In genomic region chr9:57640384-57640783, GRCm38 (mm10) we compare ENCODE assay signal across 7 mouse cellular contexts. TPM values are rescaled to one million over a fixed set of nuclear protein-coding genes. Genes with fewer than 3 reads are reported as not detected.
DNase-seq lines count a peak whose midpoint lies in the region; ATAC-seq and TF ChIP-seq lines count a peak whose summit lies in the region.

No protein-coding gene starts in this region.

- no peak for ATAC-seq in hindbrain, postnatal 0 days
- peak; percentile 37 for ATAC-seq in liver, embryonic 14.5 days (ENCODE audit: insufficient read depth)

- peak overlapping the region; percentile 9 for H3K4me2 ChIP-seq in hindbrain, postnatal 0 days (ENCODE audit: low read depth, low read length)
- H3K4me2 ChIP-seq in liver, embryonic 14.5 days (ENCODE audit: low read depth) = peak overlapping the region; percentile 75

- H3K4me1 ChIP-seq in hindbrain, postnatal 0 days (ENCODE audit: insufficient read depth, low read length) = peaks cover 58% of the 10 kb centered on the region
- H3K4me1 ChIP-seq in liver, embryonic 14.5 days (replicated peaks; ENCODE audit: control insufficient read depth in 2 of 2, insufficient read depth in 2 of 2, low read length in 1 of 2) = peaks cover 68 to 71% of the 10 kb centered on the region in 2 experiments

- peak; percentile 39 for DNase-seq in ES-CJ7 (ENCODE audit: low read depth, low spot score)
- peak; percentile 76 for DNase-seq in adrenal gland, postnatal 14 days
- peak; percentile 49 to 60 for DNase-seq in gastrocnemius, adult 8-10 months (ENCODE audit: low spot score in 2 of 2)
- DNase-seq in hindbrain, postnatal 0 days (ENCODE audit: low spot score) = no peak
- peak in 1 of 3 experiments; percentile 50 for DNase-seq in liver, embryonic 14.5 days (ENCODE audit: low read depth in 3 of 3, low spot score in 3 of 3)
- DNase-seq in natural killer cell, adult 2 months (ENCODE audit: low spot score in 2 of 2) = peak; percentile 86 to 93
- peak; percentile 67 to 77 for DNase-seq in urinary bladder, postnatal 36 days (ENCODE audit: low spot score in 2 of 2)

- 32% methylated on average over 15 of the region's 15 CpGs for WGBS in hindbrain, postnatal 0 days
- WGBS in liver, embryonic 14.5 days (ENCODE audit: insufficient replicate concordance) = under 1% methylated on average over 15 of the region's 15 CpGs

- H3K4me3 ChIP-seq in hindbrain, postnatal 0 days (ENCODE audit: low read length) = no peak overlapping the region
- peak overlapping the region; percentile 34 to 38 for H3K4me3 ChIP-seq in liver, embryonic 14.5 days (ENCODE audit: insufficient read depth in 1 of 2, low read depth in 2 of 2, low read length in 2 of 2)

- H3K9ac ChIP-seq in hindbrain, postnatal 0 days (replicated peaks; ENCODE audit: low read length) = peak overlapping the region; percentile 28; the same call in 1 of the 2 replicates
- peak overlapping the region; percentile 47 for H3K9ac ChIP-seq in liver, embryonic 14.5 days (replicated peaks)

- no peak for TF ChIP-seq EP300 in liver, embryonic 14.5 days (IDR thresholded peaks at IDR 0.05; ENCODE audit: low read depth)

- peak overlapping the region; percentile 52; the same call in 1 of the 2 replicates for H3K27ac ChIP-seq in hindbrain, postnatal 0 days
- H3K27ac ChIP-seq in liver, embryonic 14.5 days = peak overlapping the region; percentile 52

- no peaks in the 10 kb centered on the region for H3K9me3 ChIP-seq in hindbrain, postnatal 0 days (ENCODE audit: low read length)
- H3K9me3 ChIP-seq in liver, embryonic 14.5 days (ENCODE audit: control insufficient read depth, low read length) = no peaks in the 10 kb centered on the region

- no peak for TF ChIP-seq CTCF in hindbrain, postnatal 0 days (IDR thresholded peaks at IDR 0.05; ENCODE audit: low read depth)
- TF ChIP-seq CTCF in liver, embryonic 14.5 days (IDR thresholded peaks at IDR 0.05; ENCODE audit: low read depth) = no peak

- H3K27me3 ChIP-seq in hindbrain, postnatal 0 days (ENCODE audit: insufficient read depth, low read length) = no peaks in the 10 kb centered on the region
- H3K27me3 ChIP-seq in liver, embryonic 14.5 days (ENCODE audit: control insufficient read depth, insufficient read depth, low read length) = no peaks in the 10 kb centered on the region

- H3K36me3 ChIP-seq in hindbrain, postnatal 0 days (ENCODE audit: insufficient read depth, low read length) = 0 out of 2 replicates have a peak, but pooled peaks cover 4% of the 10 kb centered on the region
- no peaks in the 10 kb centered on the region for H3K36me3 ChIP-seq in liver, embryonic 14.5 days (replicated peaks; ENCODE audit: control insufficient read depth, insufficient read depth, low read depth)

RNA-seq across cellular contexts. Expression of gene Csk, which starts 13.0 kb away (rescaled TPM):
- total RNA-seq in adrenal gland, postnatal 14 days (2021) = 71.0 and 75.6 TPM in 2 replicates
- 10 to 100 TPM in 1 of 4 experiments, 1 to 10 TPM in 3; 8.0 to 10.5 (median 8.8) TPM for total RNA-seq in gastrocnemius, adult 8-10 months (2022)
- total RNA-seq in hindbrain, postnatal 0 days (2014; rRNA removed) = 128 and 129 TPM in 2 replicates
- polyA plus RNA-seq in hindbrain, postnatal 0 days (2015; fragmentation: Nextera tagmentation; extraction: Ambion mirVana) = 39.4 and 44.4 TPM in 2 replicates
- 22.7 and 26.3 TPM in 2 replicates for polyA plus RNA-seq in liver, embryonic 14.5 days (2012; rRNA removed)
- polyA plus RNA-seq in liver, embryonic 14.5 days (2014; fragmentation: Nextera tagmentation; extraction: Ambion mirVana) = 11.1 and 13.8 TPM in 2 replicates

RNA-seq across cellular contexts. Expression of gene Lman1l, which starts 19.8 kb away (rescaled TPM):
- total RNA-seq in adrenal gland, postnatal 14 days (2021) = not detected in 2 replicates
- total RNA-seq in gastrocnemius, adult 8-10 months (2022) = not detected
- not detected in 2 replicates for total RNA-seq in hindbrain, postnatal 0 days (2014; rRNA removed)
- not detected in 2 replicates for polyA plus RNA-seq in hindbrain, postnatal 0 days (2015; fragmentation: Nextera tagmentation; extraction: Ambion mirVana)
- not detected in 2 replicates for polyA plus RNA-seq in liver, embryonic 14.5 days (2012; rRNA removed)
- not detected in 2 replicates for polyA plus RNA-seq in liver, embryonic 14.5 days (2014; fragmentation: Nextera tagmentation; extraction: Ambion mirVana)

RNA-seq across cellular contexts. Expression of gene Cplx3, which starts 34.3 kb away (rescaled TPM):
- total RNA-seq in adrenal gland, postnatal 14 days (2021) = not detected in 2 replicates
- not detected for total RNA-seq in gastrocnemius, adult 8-10 months (2022)
- 0.10 TPM in 1 of 2 replicates, not detected in the other for total RNA-seq in hindbrain, postnatal 0 days (2014; rRNA removed)
- 0.79 and 1.2 TPM in 2 replicates for polyA plus RNA-seq in hindbrain, postnatal 0 days (2015; fragmentation: Nextera tagmentation; extraction: Ambion mirVana)
- not detected in 2 replicates for polyA plus RNA-seq in liver, embryonic 14.5 days (2012; rRNA removed)
- polyA plus RNA-seq in liver, embryonic 14.5 days (2014; fragmentation: Nextera tagmentation; extraction: Ambion mirVana) = not detected in 2 replicates

RNA-seq across cellular contexts. Expression of gene Cyp1a2, which starts 43.1 kb away (rescaled TPM):
- 1.5 and 43.1 TPM in 2 replicates for total RNA-seq in adrenal gland, postnatal 14 days (2021)
- not detected for total RNA-seq in gastrocnemius, adult 8-10 months (2022)
- not detected in 2 replicates for total RNA-seq in hindbrain, postnatal 0 days (2014; rRNA removed)
- not detected in 2 replicates for polyA plus RNA-seq in hindbrain, postnatal 0 days (2015; fragmentation: Nextera tagmentation; extraction: Ambion mirVana)
- polyA plus RNA-seq in liver, embryonic 14.5 days (2012; rRNA removed) = 0.06 and 0.11 TPM in 2 replicates
- 0.11 and 0.18 TPM in 2 replicates for polyA plus RNA-seq in liver, embryonic 14.5 days (2014; fragmentation: Nextera tagmentation; extraction: Ambion mirVana)

RNA-seq across cellular contexts. Expression of gene Cyp1a1, which starts 47.3 kb away (rescaled TPM):
- 0.37 TPM in 1 of 2 replicates, not detected in the other for total RNA-seq in adrenal gland, postnatal 14 days (2021)
- under 1 TPM; 0.41 to 0.60 (median 0.52) TPM for total RNA-seq in gastrocnemius, adult 8-10 months (2022)
- total RNA-seq in hindbrain, postnatal 0 days (2014; rRNA removed) = 0.05 and 0.07 TPM in 2 replicates
- 0.10 and 0.24 TPM in 2 replicates for polyA plus RNA-seq in hindbrain, postnatal 0 days (2015; fragmentation: Nextera tagmentation; extraction: Ambion mirVana)
- polyA plus RNA-seq in liver, embryonic 14.5 days (2012; rRNA removed) = 0.13 and 0.15 TPM in 2 replicates
- polyA plus RNA-seq in liver, embryonic 14.5 days (2014; fragmentation: Nextera tagmentation; extraction: Ambion mirVana) = not detected in 2 replicates
